Mouse (Mus musculus) thymus, postnatal 4 days (tissue): ENCODE measurements at regions not wholly inside any gene's neighbourhood (a gene's known extent, or its start where the extent isn't known, plus 50 kb on each side); places are given as distances from the start of the nearest gene placed in this dataset.

Experiments
- DNase-seq: peaks from one replicate; pipeline ENCODE4 v3.0.0; 2021

DNA sequence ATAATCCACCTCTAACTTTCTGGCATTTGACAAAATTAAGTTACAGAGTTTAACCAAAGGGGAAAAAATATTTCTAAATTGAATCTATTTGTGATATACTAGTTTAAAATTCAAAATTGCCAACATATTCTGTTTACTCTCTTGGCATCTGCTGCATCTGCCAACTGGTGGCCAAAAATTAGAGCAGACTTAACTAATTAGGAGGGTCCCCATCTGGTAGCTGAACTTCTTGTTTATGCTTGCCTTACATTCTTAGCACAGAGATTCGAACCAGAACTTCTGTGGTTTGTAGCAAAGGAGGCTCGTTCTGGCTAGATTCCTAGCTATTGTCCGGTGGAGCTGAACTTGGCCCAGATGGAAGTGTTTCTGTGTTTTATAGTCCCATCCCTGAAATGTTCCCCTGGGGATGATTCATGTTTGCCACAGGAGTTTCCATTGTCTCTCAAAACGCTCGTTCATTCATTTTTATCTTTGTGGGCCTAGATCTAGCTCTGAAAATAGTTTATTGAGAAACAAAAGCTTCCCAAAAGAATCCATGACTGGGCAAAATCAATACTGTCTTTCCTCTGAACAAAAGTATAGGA, 3461.5 kb upstream of the Gm7489 start:
- no peak for DNase-seq

DNA sequence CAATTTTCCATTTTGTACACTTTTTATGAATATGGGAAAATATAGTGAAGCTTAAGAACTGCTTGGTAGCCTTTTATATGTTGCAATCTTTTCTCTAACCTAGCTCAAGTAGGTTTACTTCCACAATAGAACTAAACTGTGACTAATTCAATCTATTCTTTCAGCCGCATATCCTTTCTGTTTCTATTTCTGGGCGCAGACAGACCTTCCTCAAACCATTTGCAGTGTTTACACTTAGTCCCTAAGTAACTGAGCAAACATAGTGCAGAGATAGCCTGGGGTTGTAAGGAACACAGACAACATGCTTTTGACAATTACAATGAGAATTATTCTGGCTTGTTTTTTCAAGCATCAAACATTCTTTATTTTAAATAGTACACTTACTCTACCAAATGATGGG, 3435.1 kb upstream of the Gm7489 start:
- DNase-seq = no peak

DNA sequence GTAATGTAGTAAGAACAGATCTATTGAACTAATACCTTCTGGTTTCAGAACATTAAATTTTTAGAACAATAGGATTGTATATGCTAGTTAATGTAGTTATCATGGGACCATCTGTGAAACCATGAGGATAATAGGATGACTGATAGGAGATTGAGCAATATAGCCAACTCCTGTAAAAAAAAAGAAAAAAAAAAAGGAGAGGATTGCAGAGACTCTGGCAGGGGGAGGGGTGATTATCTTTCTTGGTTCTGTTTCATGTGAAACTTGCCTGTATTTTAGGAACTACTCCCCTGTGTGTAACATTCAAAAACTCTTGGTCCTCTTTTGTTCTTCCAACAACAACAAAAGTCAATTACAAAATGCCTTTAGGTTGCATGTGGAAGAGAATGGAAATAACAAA, 3412.1 kb upstream of the Gm7489 start:
- DNase-seq = no peak

DNA sequence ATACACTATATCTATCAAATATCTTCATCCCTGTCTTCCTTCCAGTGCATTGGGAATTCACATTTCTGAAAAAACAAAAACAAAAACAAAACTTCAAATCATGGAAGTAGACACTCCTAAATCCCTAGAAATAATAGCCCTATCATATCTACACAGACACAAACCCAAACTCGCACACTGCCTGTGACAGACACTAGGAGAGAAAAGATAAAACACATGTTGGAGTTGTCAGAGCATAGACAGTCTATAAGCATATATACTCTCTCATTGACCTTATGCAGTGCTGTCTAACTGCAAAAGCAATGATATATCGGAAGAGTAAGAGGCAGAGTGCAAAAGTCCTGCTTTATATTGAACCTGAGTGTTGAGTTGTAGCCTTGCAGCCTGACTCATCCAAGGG, 3386.0 kb upstream of the Gm7489 start:
- DNase-seq = no peak

DNA sequence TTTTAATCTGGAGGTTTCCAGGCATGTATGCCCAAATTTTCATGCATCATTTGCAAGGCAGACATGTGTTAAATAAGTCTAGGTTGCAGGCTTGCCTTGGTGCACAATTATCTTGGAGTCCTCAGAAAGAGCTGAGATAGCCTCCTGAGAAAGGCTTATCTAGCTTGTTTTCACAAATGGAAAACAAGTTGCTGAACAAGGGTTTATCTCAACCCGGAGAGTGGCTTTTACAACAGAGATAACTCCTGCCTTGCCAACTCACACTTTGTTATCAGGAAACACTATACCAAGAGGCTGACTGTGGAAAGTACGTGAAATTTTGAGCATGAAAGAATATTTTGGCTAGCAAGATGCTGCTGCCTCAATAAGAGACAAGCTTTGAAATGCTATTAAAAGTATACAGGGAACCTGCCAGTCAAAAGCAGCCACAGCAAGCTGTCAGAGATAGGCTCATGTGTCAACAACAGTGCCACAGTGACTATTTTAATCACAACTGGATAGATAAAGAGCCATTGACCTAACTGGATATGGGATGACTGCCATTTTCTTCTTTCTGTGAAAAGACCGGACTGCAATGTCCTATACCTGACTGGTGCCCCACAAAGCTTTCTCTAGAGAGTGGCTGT, 3376.6 kb upstream of the Gm7489 start:
- no peak for DNase-seq

DNA sequence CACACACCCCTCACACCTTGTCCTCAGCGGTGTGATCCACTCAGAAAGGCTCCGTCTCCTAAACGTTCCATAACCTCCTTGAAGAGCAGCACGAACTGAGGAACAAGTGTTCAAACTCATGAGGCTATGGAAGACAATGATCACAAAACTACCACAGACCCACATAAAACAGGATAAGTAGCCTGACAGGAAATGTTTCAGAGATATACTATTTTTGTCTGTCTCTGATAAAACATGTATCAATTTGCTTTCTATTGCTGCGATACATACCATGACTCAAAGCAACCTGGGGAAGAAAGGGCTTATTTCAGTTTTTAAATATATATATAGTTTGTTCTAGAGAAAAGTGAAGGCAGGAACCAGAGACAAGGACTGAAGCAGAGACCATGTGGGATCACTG, 3371.7 kb upstream of the Gm7489 start:
- no peak for DNase-seq

DNA sequence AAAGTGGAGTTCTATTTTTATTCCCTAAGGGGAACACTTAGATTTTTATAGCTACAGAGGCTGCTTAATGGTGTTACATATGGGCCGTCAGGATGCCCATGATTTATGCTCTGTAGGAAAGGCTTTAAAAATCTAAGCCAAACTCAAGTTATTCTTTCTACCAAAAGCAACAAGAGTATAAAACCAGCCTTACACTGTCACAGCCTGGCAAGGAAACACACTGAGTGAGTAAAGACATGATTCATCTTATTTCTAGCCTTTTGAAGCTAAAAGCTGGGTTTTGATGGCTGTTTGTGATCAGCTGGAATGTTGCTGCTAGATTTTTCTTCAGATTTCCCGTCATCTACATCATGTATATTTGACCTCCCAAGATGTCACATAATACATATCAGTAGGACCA, 3359.9 kb upstream of the Gm7489 start:
- no peak for DNase-seq

DNA sequence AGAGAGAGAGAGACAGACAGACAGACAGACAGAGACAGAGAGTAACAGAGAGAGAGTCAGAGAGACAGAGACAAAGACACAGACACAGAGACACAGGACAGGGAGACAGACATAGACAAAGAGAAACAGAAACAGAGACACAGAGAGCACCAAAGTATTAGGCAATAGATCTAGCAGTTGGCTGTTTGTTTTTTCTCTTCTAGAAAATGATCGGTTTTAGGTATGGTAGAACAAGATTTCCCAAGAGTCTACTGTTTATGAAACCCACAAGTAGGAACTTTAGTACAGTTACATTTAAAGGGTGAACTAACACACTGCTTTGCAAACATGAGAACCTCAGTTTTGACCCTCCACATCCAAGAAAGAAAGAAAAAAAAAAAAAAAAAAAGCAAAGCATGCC, 3350.2 kb upstream of the Gm7489 start:
- DNase-seq = no peak

DNA sequence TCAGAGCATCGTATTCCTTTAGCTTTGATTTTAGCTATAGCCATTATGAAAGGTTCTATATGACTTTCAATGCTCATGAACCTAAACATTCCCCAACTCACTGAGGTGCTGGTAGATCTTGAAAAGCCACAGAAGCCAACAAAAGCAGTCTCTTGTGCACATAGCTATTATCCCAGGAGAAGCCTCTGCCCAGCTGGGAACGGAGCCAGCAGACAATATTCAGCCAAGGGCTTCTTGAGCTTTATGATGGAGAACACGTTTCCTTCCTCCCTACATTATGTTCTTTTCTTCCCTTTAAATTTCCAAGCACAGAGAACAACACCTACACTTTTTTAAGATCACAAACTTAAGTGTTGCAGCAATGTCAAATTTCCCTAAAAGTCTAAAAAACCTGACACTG, 3321.1 kb upstream of the Gm7489 start:
- no peak for DNase-seq

DNA sequence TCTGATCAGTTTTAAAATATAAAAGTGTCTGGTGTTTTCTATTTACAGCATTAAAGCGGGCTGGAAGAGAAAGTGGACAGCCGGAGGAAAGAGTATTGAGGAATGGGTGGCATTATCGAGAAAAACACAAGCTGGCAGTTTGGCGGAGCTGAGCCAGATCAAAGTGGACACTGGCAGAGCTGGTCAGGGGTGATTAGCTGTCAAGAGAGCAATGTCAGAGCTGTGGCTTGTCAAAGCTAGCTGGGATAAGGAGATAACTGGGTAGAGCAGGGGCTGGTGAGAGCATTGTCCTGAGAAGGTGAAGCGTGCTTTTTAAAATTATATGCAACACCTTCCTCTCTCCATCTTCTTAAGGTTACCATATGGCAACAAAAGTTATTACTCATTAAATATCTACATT, 3303.9 kb upstream of the Gm7489 start:
- no peak for DNase-seq

DNA sequence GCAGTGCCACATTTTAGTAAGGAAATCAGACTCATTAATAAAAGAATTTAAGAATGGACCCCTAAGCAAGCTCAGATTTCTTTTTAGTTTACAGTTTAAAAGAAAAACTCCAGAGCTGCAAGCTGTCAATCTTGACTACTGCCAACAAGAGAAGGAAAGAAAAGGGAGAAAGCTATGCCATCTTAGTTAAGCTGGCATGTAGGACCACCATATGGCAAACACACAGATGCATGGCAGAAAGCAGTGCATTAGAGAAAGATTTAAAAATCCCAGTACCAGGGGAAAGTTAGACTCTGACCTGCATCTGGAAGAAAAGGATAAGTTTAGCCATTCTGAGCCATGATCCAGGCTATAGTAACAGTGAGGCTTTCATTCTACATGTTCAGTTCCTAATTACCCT, 3300.8 kb upstream of the Gm7489 start:
- DNase-seq = no peak

DNA sequence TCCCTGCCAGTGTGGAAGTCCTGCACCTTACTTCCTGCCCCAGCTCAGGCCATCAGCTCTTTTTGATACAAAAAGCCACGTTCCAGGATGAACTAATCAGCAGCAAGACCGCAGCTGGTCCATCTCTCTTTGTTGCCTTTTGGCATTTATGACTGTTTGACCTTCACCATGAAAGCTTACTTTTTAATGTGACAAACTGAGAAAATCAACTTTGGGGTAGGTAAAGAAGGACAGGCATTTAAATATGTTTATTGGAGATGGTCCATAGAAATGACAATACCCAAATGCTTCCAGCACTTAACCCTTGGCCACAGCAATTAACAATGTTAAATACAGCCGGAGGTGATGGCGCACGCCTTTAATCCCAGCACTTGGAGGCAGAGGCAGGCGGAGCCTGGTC, 3299.2 kb upstream of the Gm7489 start:
- DNase-seq = no peak
